Mouse (Mus musculus): Measurements from ENCODE around the gene Myt1. TPM values are rescaled to one million over a fixed set of nuclear protein-coding genes. Genes with fewer than 3 reads are reported as not detected.

The Myt1 gene
- polyA plus RNA-seq, 1 experiment from 2014 or later: 0.06 TPM

GRCm38 (mm10) chr2:181759041-181759440 lies 4.1 kb upstream of the Myt1 start:
- Histone ChIP-seq H3K4me3 (no peak overlapping the region), H3K36me3 (no peaks in the 10 kb centered on the region), H3K27ac (no peak overlapping the region), H3K27me3 (peaks cover 12% of the 10 kb centered on the region; the same call in 1 of the 2 replicates), H3K4me1 (peaks cover 6% of the 10 kb centered on the region; the same call in 1 of the 2 replicates), H3K9me3 (no peaks in the 10 kb centered on the region), H3K9ac (no peak overlapping the region), H3K4me2 (replicated peaks) (no peak overlapping the region)
- no peak for ATAC-seq (ENCODE audit: low FRiP score, low read depth)
- 49% methylated on average over 4 of the region's 4 CpGs for whole genome bisulfite sequencing

GRCm38 (mm10) chr2:181763886-181764527 lies 875 bp downstream of the Myt1 start:
- no peak overlapping the region for H3K4me3 ChIP-seq
- H3K36me3 ChIP-seq: no peaks in the 10 kb centered on the region
- 28% methylated on average over 14 of the region's 14 CpGs for WGBS
- ATAC-seq (ENCODE audit: low FRiP score, low read depth): no peak
- H3K4me2 ChIP-seq (replicated peaks): no peak overlapping the region
- no peaks in the 10 kb centered on the region for H3K9me3 ChIP-seq
- H3K4me1 ChIP-seq: peaks cover 6% of the 10 kb centered on the region; the same call in 1 of the 2 replicates
- no peak overlapping the region for H3K9ac ChIP-seq
- H3K27ac ChIP-seq: no peak overlapping the region
- H3K27me3 ChIP-seq: peaks cover 13% of the 10 kb centered on the region; the same call in 1 of the 2 replicates

GRCm38 (mm10) chr2:181764600-181764999 lies 1.5 kb downstream of the Myt1 start:
- H3K4me3 ChIP-seq: no peak overlapping the region
- 2% methylated on average over 10 of the region's 10 CpGs for WGBS
- no peak overlapping the region for H3K4me2 ChIP-seq (replicated peaks)
- H3K27me3 ChIP-seq: peaks cover 13% of the 10 kb centered on the region; the same call in 1 of the 2 replicates
- no peak for ATAC-seq (ENCODE audit: low FRiP score, low read depth)
- no peak overlapping the region for H3K9ac ChIP-seq
- H3K27ac ChIP-seq: no peak overlapping the region
- H3K36me3 ChIP-seq: no peaks in the 10 kb centered on the region
- no peaks in the 10 kb centered on the region for H3K9me3 ChIP-seq
- peaks cover 6% of the 10 kb centered on the region; the same call in 1 of the 2 replicates for H3K4me1 ChIP-seq

- Histone ChIP-seq H3K4me3 (no peak overlapping the region), H3K27ac (no peak overlapping the region), H3K4me2 (replicated peaks) (no peak overlapping the region), H3K36me3 (no peaks in the 10 kb centered on the region), H3K9me3 (no peaks in the 10 kb centered on the region), H3K4me1 (peaks cover 6% of the 10 kb centered on the region; the same call in 1 of the 2 replicates), H3K9ac (no peak overlapping the region), H3K27me3 (peaks cover 13% of the 10 kb centered on the region; the same call in 1 of the 2 replicates)
- WGBS: 88% methylated on average over 4 of the region's 4 CpGs
- ATAC-seq (ENCODE audit: low FRiP score, low read depth): no peak
Observed at GRCm38 (mm10) chr2:181765251-181765650, 2.1 kb downstream of the Myt1 start.

GRCm38 (mm10) chr2:181766672-181767557 lies 3.8 kb downstream of the Myt1 start:
- Histone ChIP-seq H3K4me3 (no peak overlapping the region), H3K4me2 (replicated peaks) (peak overlapping the region; percentile 38; the same call in 1 of the 2 replicates), H3K27me3 (peaks cover 13% of the 10 kb centered on the region; the same call in 1 of the 2 replicates), H3K4me1 (peaks cover 6% of the 10 kb centered on the region; the same call in 1 of the 2 replicates), H3K27ac (no peak overlapping the region), H3K36me3 (no peaks in the 10 kb centered on the region), H3K9ac (no peak overlapping the region), H3K9me3 (no peaks in the 10 kb centered on the region)
- ATAC-seq (ENCODE audit: low FRiP score, low read depth): no peak
- 35% methylated on average over 14 of the region's 14 CpGs for WGBS

- H3K4me2 ChIP-seq (replicated peaks): no peak overlapping the region
- no peak for ATAC-seq (ENCODE audit: low FRiP score, low read depth)
- H3K4me3 ChIP-seq: no peak overlapping the region
- peaks cover 7% of the 10 kb centered on the region; the same call in 1 of the 2 replicates for H3K27me3 ChIP-seq
- no peak overlapping the region for H3K27ac ChIP-seq
- H3K4me1 ChIP-seq: peaks cover 5% of the 10 kb centered on the region; the same call in 1 of the 2 replicates
- no peaks in the 10 kb centered on the region for H3K9me3 ChIP-seq
- no peaks in the 10 kb centered on the region for H3K36me3 ChIP-seq
- H3K9ac ChIP-seq: no peak overlapping the region
Observed at GRCm38 (mm10) chr2:181768451-181768850, 5.3 kb downstream of the Myt1 start.

GRCm38 (mm10) chr2:181769397-181769796 lies 6.3 kb downstream of the Myt1 start:
- H3K4me1 ChIP-seq: no peaks in the 10 kb centered on the region
- WGBS: 90% methylated on average over 2 of the region's 2 CpGs
- ATAC-seq (ENCODE audit: low FRiP score, low read depth): no peak

GRCm38 (mm10) chr2:181773203-181773602 lies 10.1 kb downstream of the Myt1 start:
- Histone ChIP-seq H3K4me3 (no peak overlapping the region), H3K4me1 (no peaks in the 10 kb centered on the region), H3K4me2 (replicated peaks) (no peak overlapping the region), H3K27ac (no peak overlapping the region), H3K27me3 (no peaks in the 10 kb centered on the region), H3K9me3 (no peaks in the 10 kb centered on the region), H3K9ac (no peak overlapping the region), H3K36me3 (no peaks in the 10 kb centered on the region)
- no peak for ATAC-seq (ENCODE audit: low FRiP score, low read depth)
- 67% methylated on average over 2 of the region's 2 CpGs for WGBS

More at GRCm38 (mm10) chr2:181769397-181769796, 6.3 kb downstream of the Myt1 start:
- Histone ChIP-seq H3K4me2 (replicated peaks) (no peak overlapping the region), H3K9me3 (no peaks in the 10 kb centered on the region), H3K27me3 (no peaks in the 10 kb centered on the region), H3K9ac (no peak overlapping the region), H3K4me3 (no peak overlapping the region), H3K27ac (no peak overlapping the region), H3K36me3 (no peaks in the 10 kb centered on the region)

- 81% methylated on average over 1 of the region's 1 CpGs for WGBS
- H3K36me3 ChIP-seq: no peaks in the 10 kb centered on the region
- ATAC-seq (ENCODE audit: low FRiP score, low read depth): no peak
- H3K4me1 ChIP-seq: no peaks in the 10 kb centered on the region
- no peaks in the 10 kb centered on the region for H3K27me3 ChIP-seq
- no peak overlapping the region for H3K27ac ChIP-seq
- no peaks in the 10 kb centered on the region for H3K9me3 ChIP-seq
- H3K4me2 ChIP-seq (replicated peaks): no peak overlapping the region
- H3K4me3 ChIP-seq: no peak overlapping the region
- H3K9ac ChIP-seq: no peak overlapping the region
Observed at GRCm38 (mm10) chr2:181775786-181776185, 12.7 kb downstream of the Myt1 start.

GRCm38 (mm10) chr2:181777715-181778114 lies 14.6 kb downstream of the Myt1 start:
- H3K27ac ChIP-seq: no peak overlapping the region
- no peak overlapping the region for H3K4me3 ChIP-seq
- H3K4me2 ChIP-seq (replicated peaks): no peak overlapping the region
- no peaks in the 10 kb centered on the region for H3K9me3 ChIP-seq
- no peaks in the 10 kb centered on the region for H3K36me3 ChIP-seq
- 57% methylated on average over 2 of the region's 2 CpGs for WGBS
- H3K27me3 ChIP-seq: no peaks in the 10 kb centered on the region
- H3K4me1 ChIP-seq: no peaks in the 10 kb centered on the region
- H3K9ac ChIP-seq: no peak overlapping the region
- no peak for ATAC-seq (ENCODE audit: low FRiP score, low read depth)

- no peak overlapping the region for H3K4me3 ChIP-seq
- 50% methylated on average over 1 of the region's 1 CpGs for WGBS
Observed at GRCm38 (mm10) chr2:181781421-181781820, 18.3 kb downstream of the Myt1 start.

GRCm38 (mm10) chr2:181787852-181788251 lies 24.7 kb downstream of the Myt1 start:
- no peaks in the 10 kb centered on the region for H3K9me3 ChIP-seq
- H3K4me2 ChIP-seq (replicated peaks): no peak overlapping the region
- no peaks in the 10 kb centered on the region for H3K36me3 ChIP-seq
- H3K4me3 ChIP-seq: no peak overlapping the region
- no peaks in the 10 kb centered on the region for H3K27me3 ChIP-seq
- H3K27ac ChIP-seq: no peak overlapping the region
- ATAC-seq (ENCODE audit: low FRiP score, low read depth): no peak
- WGBS: 73% methylated on average over 5 of the region's 5 CpGs
- H3K9ac ChIP-seq: no peak overlapping the region
- H3K4me1 ChIP-seq: no peaks in the 10 kb centered on the region

More at GRCm38 (mm10) chr2:181781421-181781820, 18.3 kb downstream of the Myt1 start:
- no peaks in the 10 kb centered on the region for H3K9me3 ChIP-seq
- no peaks in the 10 kb centered on the region for H3K27me3 ChIP-seq
- no peaks in the 10 kb centered on the region for H3K4me1 ChIP-seq
- no peak overlapping the region for H3K9ac ChIP-seq
- no peaks in the 10 kb centered on the region for H3K36me3 ChIP-seq
- ATAC-seq (ENCODE audit: low FRiP score, low read depth): no peak
- H3K27ac ChIP-seq: no peak overlapping the region
- H3K4me2 ChIP-seq (replicated peaks): no peak overlapping the region

Data from limb, embryonic 13.5 days (tissue).